Mouse (Mus musculus): ENCODE measurements at regions not wholly inside any gene's neighbourhood (a gene's known extent, or its start where the extent isn't known, plus 50 kb on each side); places are given as distances from the start of the nearest gene placed in this dataset.

GRCm38 (mm10) chr15:96185901-96186300, 101.4 kb upstream of the Arid2 start:
- no peak overlapping the region for H3K9ac ChIP-seq (replicated peaks; ENCODE audit: low read length)
- no peaks in the 10 kb centered on the region for H3K9me3 ChIP-seq (replicated peaks; ENCODE audit: control insufficient read depth, low read length)
- no peaks in the 10 kb centered on the region for H3K27me3 ChIP-seq (ENCODE audit: control insufficient read depth, insufficient read depth, low read length)
- H3K4me2 ChIP-seq (ENCODE audit: low read depth, low read length), result no peak overlapping the region
- no peak overlapping the region for H3K4me3 ChIP-seq (ENCODE audit: low read depth, low read length)
- H3K4me1 ChIP-seq (ENCODE audit: control insufficient read depth, insufficient read depth, low read length), result no peaks in the 10 kb centered on the region
- DNase-seq (ENCODE audit: low spot score), result peak; percentile 11
- H3K36me3 ChIP-seq (replicated peaks; ENCODE audit: control insufficient read depth, insufficient read depth, low read depth, low read length), result no peaks in the 10 kb centered on the region
- WGBS, result 13% methylated on average over 5 of the region's 6 CpGs
- no peak overlapping the region for H3K27ac ChIP-seq (replicated peaks; ENCODE audit: low read depth, low read length)
- no peak for ATAC-seq (replicated peaks; ENCODE audit: insufficient number of reproducible peaks, low FRiP score, low TSS enrichment, low read depth)

- no peak for ATAC-seq (replicated peaks; ENCODE audit: insufficient number of reproducible peaks, low FRiP score, low TSS enrichment, low read depth)
Measured at GRCm38 (mm10) chr15:96189551-96189950, 97.8 kb upstream of the Arid2 start.

GRCm38 (mm10) chr15:96197413-96197812, 89.9 kb upstream of the Arid2 start:
- Histone ChIP-seq H3K9me3 (replicated peaks; ENCODE audit: control insufficient read depth, low read length) (no peaks in the 10 kb centered on the region), H3K4me3 (ENCODE audit: low read depth, low read length) (no peak overlapping the region), H3K36me3 (replicated peaks; ENCODE audit: control insufficient read depth, insufficient read depth, low read depth, low read length) (no peaks in the 10 kb centered on the region), H3K27me3 (ENCODE audit: control insufficient read depth, insufficient read depth, low read length) (no peaks in the 10 kb centered on the region), H3K4me1 (ENCODE audit: control insufficient read depth, insufficient read depth, low read length) (no peaks in the 10 kb centered on the region), H3K9ac (replicated peaks; ENCODE audit: low read length) (no peak overlapping the region), H3K27ac (replicated peaks; ENCODE audit: low read depth, low read length) (no peak overlapping the region), H3K4me2 (ENCODE audit: low read depth, low read length) (no peak overlapping the region)
- WGBS, result 80% methylated on average over 10 of the region's 10 CpGs
- no peak for DNase-seq (ENCODE audit: low spot score)
- no peak for ATAC-seq (replicated peaks; ENCODE audit: insufficient number of reproducible peaks, low FRiP score, low TSS enrichment, low read depth)

More at GRCm38 (mm10) chr15:96189551-96189950, 97.8 kb upstream of the Arid2 start:
- Histone ChIP-seq H3K36me3 (replicated peaks; ENCODE audit: control insufficient read depth, insufficient read depth, low read depth, low read length) (no peaks in the 10 kb centered on the region), H3K27ac (replicated peaks; ENCODE audit: low read depth, low read length) (no peak overlapping the region), H3K4me2 (ENCODE audit: low read depth, low read length) (no peak overlapping the region), H3K27me3 (ENCODE audit: control insufficient read depth, insufficient read depth, low read length) (no peaks in the 10 kb centered on the region), H3K9ac (replicated peaks; ENCODE audit: low read length) (no peak overlapping the region), H3K9me3 (replicated peaks; ENCODE audit: control insufficient read depth, low read length) (no peaks in the 10 kb centered on the region), H3K4me3 (ENCODE audit: low read depth, low read length) (no peak overlapping the region), H3K4me1 (ENCODE audit: control insufficient read depth, insufficient read depth, low read length) (no peaks in the 10 kb centered on the region)
- 80% methylated on average over 2 of the region's 2 CpGs for WGBS
- DNase-seq (ENCODE audit: low spot score), result no peak

GRCm38 (mm10) chr15:96197932-96198331, 89.4 kb upstream of the Arid2 start:
- H3K9me3 ChIP-seq (replicated peaks; ENCODE audit: control insufficient read depth, low read length), result no peaks in the 10 kb centered on the region
- no peak overlapping the region for H3K4me3 ChIP-seq (ENCODE audit: low read depth, low read length)
- H3K36me3 ChIP-seq (replicated peaks; ENCODE audit: control insufficient read depth, insufficient read depth, low read depth, low read length), result no peaks in the 10 kb centered on the region
- H3K27me3 ChIP-seq (ENCODE audit: control insufficient read depth, insufficient read depth, low read length), result no peaks in the 10 kb centered on the region
- H3K9ac ChIP-seq (replicated peaks; ENCODE audit: low read length), result no peak overlapping the region
- no peak for DNase-seq (ENCODE audit: low spot score)
- 60% methylated on average over 5 of the region's 5 CpGs for WGBS
- no peak for ATAC-seq (replicated peaks; ENCODE audit: insufficient number of reproducible peaks, low FRiP score, low TSS enrichment, low read depth)
- no peak overlapping the region for H3K27ac ChIP-seq (replicated peaks; ENCODE audit: low read depth, low read length)
- no peak overlapping the region for H3K4me2 ChIP-seq (ENCODE audit: low read depth, low read length)
- no peaks in the 10 kb centered on the region for H3K4me1 ChIP-seq (ENCODE audit: control insufficient read depth, insufficient read depth, low read length)

- DNase-seq (ENCODE audit: low spot score) (no peak), ATAC-seq (replicated peaks; ENCODE audit: insufficient number of reproducible peaks, low FRiP score, low TSS enrichment, low read depth) (no peak)
- Histone ChIP-seq H3K9me3 (replicated peaks; ENCODE audit: control insufficient read depth, low read length) (no peaks in the 10 kb centered on the region), H3K27me3 (ENCODE audit: control insufficient read depth, insufficient read depth, low read length) (no peaks in the 10 kb centered on the region), H3K4me2 (ENCODE audit: low read depth, low read length) (no peak overlapping the region), H3K27ac (replicated peaks; ENCODE audit: low read depth, low read length) (no peak overlapping the region), H3K4me1 (ENCODE audit: control insufficient read depth, insufficient read depth, low read length) (no peaks in the 10 kb centered on the region), H3K36me3 (replicated peaks; ENCODE audit: control insufficient read depth, insufficient read depth, low read depth, low read length) (no peaks in the 10 kb centered on the region), H3K9ac (replicated peaks; ENCODE audit: low read length) (no peak overlapping the region), H3K4me3 (ENCODE audit: low read depth, low read length) (no peak overlapping the region)
- 80% methylated on average over 3 of the region's 3 CpGs for WGBS
Measured at GRCm38 (mm10) chr15:96201273-96201672, 86.0 kb upstream of the Arid2 start.

- no peaks in the 10 kb centered on the region for H3K4me1 ChIP-seq (ENCODE audit: control insufficient read depth, insufficient read depth, low read length)
- H3K4me3 ChIP-seq (ENCODE audit: low read depth, low read length), result no peak overlapping the region
- no peak for DNase-seq (ENCODE audit: low spot score)
- no peaks in the 10 kb centered on the region for H3K9me3 ChIP-seq (replicated peaks; ENCODE audit: control insufficient read depth, low read length)
- no peaks in the 10 kb centered on the region for H3K36me3 ChIP-seq (replicated peaks; ENCODE audit: control insufficient read depth, insufficient read depth, low read depth, low read length)
- 88% methylated on average over 10 of the region's 10 CpGs for WGBS
- no peak for ATAC-seq (replicated peaks; ENCODE audit: insufficient number of reproducible peaks, low FRiP score, low TSS enrichment, low read depth)
- H3K9ac ChIP-seq (replicated peaks; ENCODE audit: low read length), result no peak overlapping the region
- H3K27ac ChIP-seq (replicated peaks; ENCODE audit: low read depth, low read length), result no peak overlapping the region
- H3K27me3 ChIP-seq (ENCODE audit: control insufficient read depth, insufficient read depth, low read length), result no peaks in the 10 kb centered on the region
- H3K4me2 ChIP-seq (ENCODE audit: low read depth, low read length), result no peak overlapping the region
Measured at GRCm38 (mm10) chr15:96201701-96202460, 85.4 kb upstream of the Arid2 start.

- Histone ChIP-seq H3K36me3 (replicated peaks; ENCODE audit: control insufficient read depth, insufficient read depth, low read depth, low read length) (no peaks in the 10 kb centered on the region), H3K4me1 (ENCODE audit: control insufficient read depth, insufficient read depth, low read length) (no peaks in the 10 kb centered on the region), H3K4me2 (ENCODE audit: low read depth, low read length) (no peak overlapping the region), H3K9me3 (replicated peaks; ENCODE audit: control insufficient read depth, low read length) (no peaks in the 10 kb centered on the region), H3K27ac (replicated peaks; ENCODE audit: low read depth, low read length) (no peak overlapping the region), H3K9ac (replicated peaks; ENCODE audit: low read length) (no peak overlapping the region), H3K4me3 (ENCODE audit: low read depth, low read length) (no peak overlapping the region), H3K27me3 (ENCODE audit: control insufficient read depth, insufficient read depth, low read length) (no peaks in the 10 kb centered on the region)
- no peak for ATAC-seq (replicated peaks; ENCODE audit: insufficient number of reproducible peaks, low FRiP score, low TSS enrichment, low read depth)
- no peak for DNase-seq (ENCODE audit: low spot score)
- WGBS, result 95% methylated on average over 5 of the region's 5 CpGs
Measured at GRCm38 (mm10) chr15:96204187-96204586, 83.1 kb upstream of the Arid2 start.

GRCm38 (mm10) chr15:96204623-96205022, 82.7 kb upstream of the Arid2 start:
- H3K4me1 ChIP-seq (ENCODE audit: control insufficient read depth, insufficient read depth, low read length), result no peaks in the 10 kb centered on the region
- H3K27ac ChIP-seq (replicated peaks; ENCODE audit: low read depth, low read length), result no peak overlapping the region
- DNase-seq (ENCODE audit: low spot score) (no peak), ATAC-seq (replicated peaks; ENCODE audit: insufficient number of reproducible peaks, low FRiP score, low TSS enrichment, low read depth) (no peak)
- no peak overlapping the region for H3K9ac ChIP-seq (replicated peaks; ENCODE audit: low read length)
- H3K27me3 ChIP-seq (ENCODE audit: control insufficient read depth, insufficient read depth, low read length), result no peaks in the 10 kb centered on the region
- H3K4me3 ChIP-seq (ENCODE audit: low read depth, low read length), result no peak overlapping the region
- no peaks in the 10 kb centered on the region for H3K36me3 ChIP-seq (replicated peaks; ENCODE audit: control insufficient read depth, insufficient read depth, low read depth, low read length)
- WGBS, result 84% methylated on average over 5 of the region's 5 CpGs
- H3K4me2 ChIP-seq (ENCODE audit: low read depth, low read length), result no peak overlapping the region
- no peaks in the 10 kb centered on the region for H3K9me3 ChIP-seq (replicated peaks; ENCODE audit: control insufficient read depth, low read length)

Measured in embryonic facial prominence, embryonic 11.5 days (tissue).